Mouse (Mus musculus) myocyte (in vitro differentiated cells): ENCODE measurements around the gene Fam189a1. TPM values are rescaled to one million over a fixed set of nuclear protein-coding genes. Genes with fewer than 3 reads are reported as not detected.

ENCODE experiments used
- H3K27me3 ChIP-seq: one replicate; pipeline ENCODE4 v1.6.1; 2011; ENCODE audit not compliant: control insufficient read depth, insufficient read depth, insufficient read length
- H3K36me3 ChIP-seq: one replicate; pipeline ENCODE4 v1.6.1; 2011; ENCODE audit not compliant: control insufficient read depth, insufficient read depth
- H3K4me2 ChIP-seq: one replicate; pipeline ENCODE4 v1.6.1; 2011; ENCODE audit warnings: low read depth, control low read depth
- H3K4me3 ChIP-seq: one replicate; pipeline ENCODE4 v1.5.1; 2011; ENCODE audit warnings: mild to moderate bottlenecking, control low read depth, moderate library complexity
- H3K79me2 ChIP-seq: one replicate; pipeline ENCODE4 v1.6.1; 2011; ENCODE audit not compliant: control insufficient read depth, insufficient read depth
- H3ac ChIP-seq: one replicate; pipeline ENCODE4 v1.6.1; 2011; ENCODE audit not compliant: control insufficient read depth, insufficient read length
- CEBPB ChIP-seq: IDR thresholded peaks from 2 replicates; pipeline ENCODE4 v1.6.1; 2011; ENCODE audit warnings: mild to moderate bottlenecking, moderate library complexity; ENCODE audit not compliant: poor library complexity, insufficient read depth, severe bottlenecking
- E2F4 ChIP-seq: IDR thresholded peaks from one replicate; pipeline ENCODE4 v1.6.1; 2011; ENCODE audit warnings: mild to moderate bottlenecking, control low read depth, moderate library complexity; ENCODE audit not compliant: insufficient read depth
- MAX ChIP-seq: IDR thresholded peaks from one replicate; pipeline ENCODE4 v1.6.1; 2011; ENCODE audit warnings: low read depth, mild to moderate bottlenecking, control low read depth
- MYOD1 ChIP-seq, 3 experiments: IDR thresholded peaks; one replicate each; pipeline ENCODE4 v1.6.1; 2011; ENCODE audit warnings: control low read depth in 2 of 3, low read depth in 2 of 3, mild to moderate bottlenecking in 2 of 3, moderate library complexity in 1 of 3; ENCODE audit not compliant: insufficient read length in 2 of 3, control insufficient read depth in 1 of 3
- MYOG ChIP-seq, 3 experiments: IDR thresholded peaks; one replicate each; pipeline ENCODE4 v1.6.1; 2011; ENCODE audit warnings: control low read depth in 2 of 3, low read depth in 2 of 3, mild to moderate bottlenecking in 2 of 3; ENCODE audit not compliant: insufficient read length in 2 of 3, control insufficient read depth in 1 of 3, insufficient read depth in 1 of 3
- POLR2A ChIP-seq: IDR thresholded peaks from one replicate; pipeline ENCODE4 v1.6.1; 2011; ENCODE audit warnings: low read depth, mild to moderate bottlenecking, control low read depth, moderate library complexity; ENCODE audit not compliant: insufficient read length
- POLR2AphosphoS2 ChIP-seq: IDR thresholded peaks from one replicate; pipeline ENCODE4 v1.6.1; 2011; ENCODE audit warnings: low read depth, control low read depth; ENCODE audit not compliant: insufficient read length
- REST ChIP-seq: IDR thresholded peaks from one replicate; pipeline ENCODE4 v1.6.1; 2011; ENCODE audit warnings: mild to moderate bottlenecking, control low read depth, moderate library complexity; ENCODE audit not compliant: insufficient read depth, insufficient read length
- SRF ChIP-seq: IDR thresholded peaks from one replicate; pipeline ENCODE4 v1.6.1; 2011; ENCODE audit warnings: low read depth; ENCODE audit not compliant: control insufficient read depth, insufficient read length
- TCF12 ChIP-seq: IDR thresholded peaks from one replicate; pipeline ENCODE4 v1.6.1; 2011; ENCODE audit warnings: mild to moderate bottlenecking, control low read depth; ENCODE audit not compliant: poor library complexity, insufficient read depth, severe bottlenecking
- TCF3 ChIP-seq: IDR thresholded peaks from one replicate; pipeline ENCODE4 v1.6.1; 2011; ENCODE audit warnings: low read depth, control low read depth; ENCODE audit not compliant: insufficient read length
- USF1 ChIP-seq: IDR thresholded peaks from one replicate; pipeline ENCODE4 v1.6.1; 2011; ENCODE audit warnings: low read depth, mild to moderate bottlenecking, control low read depth, moderate library complexity
- polyA plus RNA-seq: library from polyadenylated mRNA; unstranded; fragments of >200 nt; fragmentation: generic; extraction: Trizol; gene quantifications from one replicate; pipeline ENCODE4 v1.2.1, GENCODE M21; 2012; ENCODE audit warnings: missing spikeins

Fam189a1 gene
- polyA plus RNA-seq, 1 experiment, result 0.38 TPM

GRCm38 (mm10) chr7:65151526-65151925 is 4.8 kb downstream of the Fam189a1 start:
- H3ac ChIP-seq, result no peak overlapping the region
- H3K4me3 ChIP-seq, result no peak overlapping the region
- H3K36me3 ChIP-seq, result no peaks in the 10 kb centered on the region
- H3K27me3 ChIP-seq, result peaks cover 11% of the 10 kb centered on the region
- no peaks in the 10 kb centered on the region for H3K79me2 ChIP-seq
- TF ChIP-seq POLR2AphosphoS2 (no peak), TCF12 (no peak), REST (no peak), USF1 (no peak), TCF3 (no peak), MAX (no peak), MYOD1 (IDR thresholded peaks at IDR 0.05; ENCODE audit: control insufficient read depth in 1 of 3, insufficient read length in 2 of 3, low read depth in 2 of 3) (no peak), SRF (no peak), MYOG (IDR thresholded peaks at IDR 0.05; ENCODE audit: control insufficient read depth in 1 of 3, insufficient read depth in 1 of 3, insufficient read length in 2 of 3, low read depth in 2 of 3) (no peak), POLR2A (no peak), CEBPB (no peak), E2F4 (no peak)
- H3K4me2 ChIP-seq, result no peak overlapping the region

GRCm38 (mm10) chr7:65149040-65149439 is 7.3 kb downstream of the Fam189a1 start:
- Histone ChIP-seq H3K4me3 (no peak overlapping the region), H3K79me2 (no peaks in the 10 kb centered on the region), H3K36me3 (no peaks in the 10 kb centered on the region), H3K27me3 (no peaks in the 10 kb centered on the region), H3K4me2 (no peak overlapping the region), H3ac (no peak overlapping the region)
- TF ChIP-seq MYOD1 (IDR thresholded peaks at IDR 0.05; ENCODE audit: control insufficient read depth in 1 of 3, insufficient read length in 2 of 3, low read depth in 2 of 3) (no peak), TCF3 (no peak), SRF (no peak)

DNA sequence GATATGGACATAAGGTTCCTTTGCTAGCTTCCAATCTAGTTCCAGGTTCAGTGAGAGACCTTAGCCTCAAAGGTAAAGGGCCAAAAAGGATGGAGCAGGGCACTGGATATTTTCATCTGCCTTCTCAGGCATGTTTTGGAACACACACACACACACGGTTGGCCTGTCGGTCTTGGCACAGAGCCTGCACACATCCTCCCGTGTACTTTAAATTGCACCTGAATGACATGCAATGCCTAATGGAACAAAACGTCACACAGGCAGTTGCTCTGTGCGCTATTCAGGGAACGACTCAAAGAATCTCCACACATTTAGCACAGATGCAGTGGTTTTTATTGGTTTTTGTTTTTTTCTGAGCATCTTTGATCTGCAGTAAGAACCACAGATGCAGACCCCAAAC is 11.5 kb downstream of the Fam189a1 start:
- H3K79me2 ChIP-seq, result no peaks in the 10 kb centered on the region
- H3K4me3 ChIP-seq, result no peak overlapping the region
- no peak overlapping the region for H3ac ChIP-seq
- TF ChIP-seq MAX (no peak), SRF (no peak), REST (no peak), CEBPB (no peak), E2F4 (no peak), POLR2A (no peak), MYOD1 (IDR thresholded peaks at IDR 0.05; ENCODE audit: control insufficient read depth in 1 of 3, insufficient read length in 2 of 3, low read depth in 2 of 3) (no peak), POLR2AphosphoS2 (no peak), TCF12 (no peak), TCF3 (no peak), MYOG (IDR thresholded peaks at IDR 0.05; ENCODE audit: control insufficient read depth in 1 of 3, insufficient read depth in 1 of 3, insufficient read length in 2 of 3, low read depth in 2 of 3) (no peak), USF1 (no peak)
- no peaks in the 10 kb centered on the region for H3K27me3 ChIP-seq
- H3K36me3 ChIP-seq, result no peaks in the 10 kb centered on the region
- no peak overlapping the region for H3K4me2 ChIP-seq

- Histone ChIP-seq H3K79me2 (no peaks in the 10 kb centered on the region), H3K4me3 (no peak overlapping the region), H3K27me3 (no peaks in the 10 kb centered on the region), H3ac (no peak overlapping the region), H3K4me2 (no peak overlapping the region), H3K36me3 (no peaks in the 10 kb centered on the region)
- TF ChIP-seq USF1 (no peak), POLR2A (no peak), TCF12 (no peak), CEBPB (no peak), TCF3 (no peak), MAX (no peak), MYOD1 (IDR thresholded peaks at IDR 0.05; ENCODE audit: control insufficient read depth in 1 of 3, insufficient read length in 2 of 3, low read depth in 2 of 3) (no peak)
Measured at GRCm38 (mm10) chr7:65141907-65142698, 14.3 kb downstream of the Fam189a1 start.

DNA sequence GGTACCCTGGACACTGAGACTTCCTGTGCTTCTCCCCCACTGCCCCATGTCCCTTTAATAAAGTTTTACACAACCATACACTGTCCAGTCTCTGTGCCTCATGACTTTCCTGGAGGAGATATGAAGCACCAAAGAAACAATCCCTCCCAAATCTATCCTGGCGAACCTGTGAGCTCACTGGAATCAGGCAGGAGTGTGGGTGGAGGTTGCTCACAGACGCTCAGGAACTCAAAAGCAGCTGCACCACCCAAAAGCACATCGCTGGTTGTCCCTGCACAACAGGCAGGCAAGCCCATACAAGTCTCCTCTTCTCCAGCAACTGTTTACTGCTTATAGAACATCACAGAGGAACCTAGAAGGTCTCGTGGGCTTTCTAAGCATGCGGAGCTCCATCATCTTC is 15.5 kb downstream of the Fam189a1 start:
- no peaks in the 10 kb centered on the region for H3K27me3 ChIP-seq
- no peaks in the 10 kb centered on the region for H3K79me2 ChIP-seq
- no peak overlapping the region for H3ac ChIP-seq
- TF ChIP-seq MYOG (IDR thresholded peaks at IDR 0.05; ENCODE audit: control insufficient read depth in 1 of 3, insufficient read depth in 1 of 3, insufficient read length in 2 of 3, low read depth in 2 of 3) (no peak), TCF12 (no peak), SRF (no peak), E2F4 (no peak), TCF3 (no peak), POLR2A (no peak), REST (no peak), POLR2AphosphoS2 (no peak), USF1 (no peak), CEBPB (no peak), MAX (no peak), MYOD1 (IDR thresholded peaks at IDR 0.05; ENCODE audit: control insufficient read depth in 1 of 3, insufficient read length in 2 of 3, low read depth in 2 of 3) (no peak)
- no peak overlapping the region for H3K4me2 ChIP-seq
- no peaks in the 10 kb centered on the region for H3K36me3 ChIP-seq
- H3K4me3 ChIP-seq, result no peak overlapping the region
